Mouse (Mus musculus) heart, adult 2 months (tissue): ENCODE data around the gene Olfr465-ps1. TPM values are rescaled to one million over a fixed set of nuclear protein-coding genes. Genes with fewer than 3 reads are reported as not detected.

ENCODE experiments used
- DNase-seq, 2 experiments: peaks; one replicate each; pipeline ENCODE4 v3.0.0; 2021
- H3K27ac ChIP-seq: fragments of 200-600 bp; 2 replicates; pipeline ENCODE4 v1.8.1; 2022
- H3K27me3 ChIP-seq: fragments of 200-500 bp; 2 replicates; pipeline ENCODE4 v1.6.1; 2012; ENCODE audit warnings: mild to moderate bottlenecking, low read length, inconsistent platforms, mixed read lengths; ENCODE audit not compliant: control insufficient read depth, insufficient read depth
- H3K36me3 ChIP-seq: fragments of 200-500 bp; 2 replicates; pipeline ENCODE4 v1.6.1; 2012; ENCODE audit warnings: low read length, inconsistent platforms; ENCODE audit not compliant: control insufficient read depth, insufficient read depth
- H3K4me1 ChIP-seq: fragments of 200-500 bp; 2 replicates; pipeline ENCODE4 v1.6.1; 2011; ENCODE audit warnings: low read length; ENCODE audit not compliant: control insufficient read depth, insufficient read depth
- H3K4me3 ChIP-seq: fragments of 200-600 bp; 2 replicates; pipeline ENCODE4 v1.8.1; 2022
- H3K79me2 ChIP-seq: fragments of 200-500 bp; replicated peaks from 2 replicates; pipeline ENCODE4 v1.6.1; 2012; ENCODE audit warnings: mild to moderate bottlenecking, inconsistent platforms, low read length, moderate library complexity, mixed read lengths; ENCODE audit not compliant: control insufficient read depth, insufficient read depth
- H3K9ac ChIP-seq: fragments of 200-500 bp; 2 replicates; pipeline ENCODE4 v1.6.1; 2012; ENCODE audit warnings: low read depth, mild to moderate bottlenecking, control low read depth, inconsistent platforms, low read length, mixed read lengths
- CTCF ChIP-seq: fragments of 200-600 bp; IDR thresholded peaks from 2 replicates; pipeline ENCODE4 v1.8.1; 2022; ENCODE audit warnings: antibody characterized with exemption, mild to moderate bottlenecking, moderate library complexity
- EP300 ChIP-seq: fragments of 200-500 bp; IDR thresholded peaks from 2 replicates; pipeline ENCODE4 v1.6.1; 2011; ENCODE audit warnings: low read depth, low read length, control low read depth; ENCODE audit not compliant: insufficient read depth
- POLR2A ChIP-seq: fragments of 200-500 bp; IDR thresholded peaks from 2 replicates; pipeline ENCODE4 v1.6.1; 2011; ENCODE audit warnings: mild to moderate bottlenecking, low read depth, low read length, control low read depth; ENCODE audit not compliant: insufficient read depth
- WGBS: fragments of 180-500 bp; shearing (Covaris S2); methylation state at CpG from one replicate; pipeline ENCODE4 v1.1.7; 2018; 5-methylcytosine and 5-hydroxymethylcytosine counted together
- intact Hi-C: fragments of 180-260 bp; cut with DNase I; formaldehyde crosslinking; loops from one replicate; pipeline ENCODE4 v1.15.1; 2025
- long read RNA-seq: library from polyadenylated mRNA; stranded (forward); transcript quantifications from one replicate; pipeline ENCODE4 v2.0.0, GENCODE M21; 2021
- polyA plus RNA-seq: library from polyadenylated mRNA; depleted of rRNA; stranded (reverse); fragments of >200 nt; gene quantifications from 2 replicates; pipeline ENCODE4 v1.2.3, GENCODE M21; 2012; rRNA removed
- total RNA-seq, 2 experiments: library from RNA; stranded (reverse); gene quantifications; 2 replicates each; pipeline ENCODE4 v1.2.3; 2021

Gene Olfr465-ps1
- total RNA-seq = not detected
- not detected in 2 replicates for polyA plus RNA-seq
- long read RNA-seq = 0 reads

DNA sequence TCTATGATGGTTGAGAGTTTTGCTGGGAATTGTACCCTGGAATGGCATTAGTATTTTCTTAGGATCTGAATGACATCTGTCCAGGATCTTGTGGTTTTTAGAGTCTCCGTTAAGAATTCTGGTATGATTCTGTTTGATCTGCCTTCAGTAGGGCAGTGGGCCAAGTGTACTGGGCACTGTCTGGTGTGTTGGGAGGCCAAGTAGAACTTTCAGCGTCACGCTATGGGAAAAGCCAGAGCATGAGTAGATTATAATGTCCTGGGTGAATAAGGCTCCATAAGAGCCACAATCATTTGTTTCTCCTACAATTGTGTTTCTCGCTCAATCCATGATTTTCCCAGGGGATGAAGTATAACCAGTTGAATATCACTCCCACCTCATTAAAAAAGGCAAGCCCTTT is at the start of gene Olfr465-ps1:
TSS of gene Olfr465-ps1 (plus strand) at position 301 of the 400 bp plus-strand sequence.
- Histone ChIP-seq H3K79me2 (no peaks in the 10 kb centered on the region), H3K36me3 (no peaks in the 10 kb centered on the region), H3K4me1 (no peaks in the 10 kb centered on the region), H3K27me3 (no peaks in the 10 kb centered on the region), H3K27ac (no peak within 1 kb of the TSS), H3K9ac (no peak within 1 kb of the TSS), H3K4me3 (no peak within 1 kb of the TSS)
- intact Hi-C loops = no loop called here
- 76% methylated on average over 4 of the region's 4 CpGs for WGBS
- TF ChIP-seq CTCF (no peak), POLR2A (no peak), EP300 (no peak)
- no peak for DNase-seq

DNA sequence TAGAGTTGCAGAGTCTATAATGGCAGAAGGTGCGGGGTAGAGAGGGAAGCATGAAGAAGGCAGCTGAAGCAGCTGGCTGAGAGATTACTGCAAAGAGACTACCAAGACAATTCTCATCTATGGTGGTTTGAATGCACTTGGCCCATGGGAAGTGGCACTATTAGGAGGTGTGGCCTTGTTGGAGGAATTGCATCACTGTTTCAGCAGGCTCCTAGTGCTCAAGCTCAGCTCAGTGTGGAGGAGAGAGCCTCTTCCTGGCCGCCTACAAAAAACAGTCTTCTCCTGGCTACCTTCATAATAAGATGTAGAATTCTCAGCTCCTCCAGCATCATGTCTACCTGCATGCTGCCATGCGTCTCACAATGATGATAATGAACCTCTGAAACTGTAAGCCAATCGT is 42.0 kb upstream of the Olfr465-ps1 start:
- Histone ChIP-seq H3K27ac (no peak overlapping the region), H3K4me1 (no peaks in the 10 kb centered on the region; the same call in 1 of the 2 replicates), H3K36me3 (no peaks in the 10 kb centered on the region), H3K4me3 (no peak overlapping the region), H3K79me2 (peaks cover 3% of the 10 kb centered on the region), H3K27me3 (no peaks in the 10 kb centered on the region), H3K9ac (no peak overlapping the region)
- intact Hi-C loops = no loop called here
- 95% methylated on average over 4 of the region's 4 CpGs for WGBS
- TF ChIP-seq EP300 (no peak), CTCF (no peak), POLR2A (no peak)
- no peak for DNase-seq

DNA sequence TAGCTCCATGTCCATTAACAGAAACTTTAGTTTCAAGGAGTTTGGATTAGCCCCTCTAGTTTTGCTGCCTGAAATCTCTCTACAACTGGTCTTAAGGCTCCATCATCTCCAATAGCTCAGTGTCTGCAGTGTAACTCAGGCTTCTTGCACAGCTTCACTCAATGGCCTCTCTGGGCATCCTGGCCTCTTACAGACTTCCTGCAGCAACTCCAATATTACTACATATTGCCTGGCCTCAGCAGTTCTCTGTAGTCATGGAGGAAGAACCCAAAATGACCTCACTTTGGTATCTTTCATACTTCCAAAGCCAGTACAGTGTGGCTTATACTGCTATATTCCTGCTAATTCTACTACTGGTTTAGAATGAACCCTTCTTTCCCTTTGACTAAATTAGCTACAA is 40.9 kb upstream of the Olfr465-ps1 start:
- Histone ChIP-seq H3K4me3 (no peak overlapping the region), H3K36me3 (no peaks in the 10 kb centered on the region; the same call in 1 of the 2 replicates), H3K27ac (no peak overlapping the region), H3K4me1 (no peaks in the 10 kb centered on the region; the same call in 1 of the 2 replicates), H3K27me3 (no peaks in the 10 kb centered on the region), H3K79me2 (peaks cover 2% of the 10 kb centered on the region; the same call in 1 of the 2 replicates), H3K9ac (no peak overlapping the region)
- intact Hi-C loops = no loop called here
- no peak for DNase-seq
- TF ChIP-seq CTCF = no peak
- no peak for TF ChIP-seq EP300
- no peak for TF ChIP-seq POLR2A

- Histone ChIP-seq H3K27ac (no peak overlapping the region), H3K36me3 (no peaks in the 10 kb centered on the region; the same call in 1 of the 2 replicates), H3K79me2 (peaks cover 6% of the 10 kb centered on the region), H3K27me3 (no peaks in the 10 kb centered on the region), H3K4me1 (no peaks in the 10 kb centered on the region; the same call in 1 of the 2 replicates), H3K9ac (no peak overlapping the region), H3K4me3 (no peak overlapping the region)
- intact Hi-C loops = no loop called here
- TF ChIP-seq POLR2A (no peak), EP300 (no peak), CTCF (no peak)
- WGBS = 92% methylated on average over 9 of the region's 9 CpGs
- no peak for DNase-seq
These were observed 37.2 kb upstream of the Olfr465-ps1 start for GRCm38 (mm10) chr13:65100678-65101077.

DNA sequence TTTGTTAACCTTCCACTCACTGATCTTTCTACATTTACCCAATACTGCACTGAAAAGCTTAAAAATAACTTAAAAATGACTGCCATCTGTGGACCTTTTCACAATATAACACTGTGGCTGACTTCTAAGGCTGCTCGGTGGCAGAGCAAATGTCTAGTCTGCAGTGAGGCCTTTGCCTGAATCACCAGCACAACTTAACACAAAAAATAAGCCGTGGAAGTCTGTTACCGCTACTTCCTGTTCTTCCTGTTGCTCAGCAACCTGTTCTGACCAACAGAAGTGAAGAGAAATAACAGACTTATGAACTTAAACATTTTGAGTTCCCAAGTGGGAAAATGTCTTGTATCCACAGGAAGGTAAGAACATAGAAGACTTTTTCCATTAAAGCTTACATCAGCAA is 36.7 kb upstream of the Olfr465-ps1 start:
- TF ChIP-seq EP300 = no peak
- TF ChIP-seq POLR2A = no peak
- TF ChIP-seq CTCF = no peak
- no peaks in the 10 kb centered on the region; the same call in 1 of the 2 replicates for H3K4me1 ChIP-seq
- no peak overlapping the region for H3K9ac ChIP-seq
- H3K4me3 ChIP-seq = no peak overlapping the region
- peaks cover 6% of the 10 kb centered on the region for H3K79me2 ChIP-seq
- 64% methylated on average over 3 of the region's 3 CpGs for WGBS
- no peaks in the 10 kb centered on the region for H3K27me3 ChIP-seq
- no peaks in the 10 kb centered on the region; the same call in 1 of the 2 replicates for H3K36me3 ChIP-seq
- intact Hi-C loops = no loop called here
- H3K27ac ChIP-seq = no peak overlapping the region
- no peak for DNase-seq

DNA sequence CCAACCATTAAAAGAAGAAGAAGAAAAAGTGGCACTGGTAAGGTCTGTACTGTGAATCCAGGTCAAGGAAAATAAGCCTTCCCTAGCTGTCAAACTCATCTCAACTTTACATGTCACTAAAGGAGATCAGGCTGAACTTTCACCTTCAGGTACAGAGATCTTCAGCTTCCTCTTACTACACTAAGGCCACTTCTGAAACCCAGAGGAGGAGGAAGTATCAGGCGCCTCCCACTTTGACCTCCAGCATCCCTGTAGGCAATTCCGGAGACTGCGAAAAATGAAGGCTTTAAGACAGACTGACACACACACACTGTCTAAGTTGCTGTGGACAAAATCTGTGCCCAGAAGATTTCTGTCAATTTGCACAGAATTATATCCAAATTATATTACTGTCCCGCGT is 25.9 kb upstream of the Olfr465-ps1 start:
- Histone ChIP-seq H3K9ac (peak overlapping the region; percentile 90), H3K27ac (peak overlapping the region; percentile 70), H3K4me1 (peaks cover 2% of the 10 kb centered on the region), H3K36me3 (no peaks in the 10 kb centered on the region; the same call in 1 of the 2 replicates), H3K4me3 (peak overlapping the region; percentile 88), H3K27me3 (no peaks in the 10 kb centered on the region), H3K79me2 (0 out of 2 replicates have a peak, but pooled peaks cover 2% of the 10 kb centered on the region)
- WGBS = under 1% methylated on average over 5 of the region's 5 CpGs
- TF ChIP-seq EP300 = no peak
- DNase-seq = peak in 1 of 2 experiments; percentile 36
- intact Hi-C loops = loop anchor here (2.0 to 10.0 kb wide), 3 partner anchors 129 to 677 kb away; partner anchors contain the start of genes Cdk20 and Zfp369
